Mouse (Mus musculus) T-helper 2 cell (primary cell): ENCODE results near the gene Zfp821.

Experiments used
- in situ Hi-C: fragments of 300-600 bp; cut with MboI, MseI; formaldehyde crosslinking; loops from one replicate; pipeline ENCODE4 v1.15.1; 2025; ENCODE audit warnings: high pct_unique_total_duplicates

Gene Zfp821

GRCm38 (mm10) chr8:109705320-109706075 is at the start of gene Zfp821:
TSS of gene Zfp821 (plus strand) at chr8:109705546.
- in situ Hi-C loops = no loop called here

GRCm38 (mm10) chr8:109656860-109657259 is 48.5 kb upstream of the Zfp821 start:
- in situ Hi-C loops = no loop called here

- in situ Hi-C loops = no loop called here
Measured at GRCm38 (mm10) chr8:109662328-109662727, 43.0 kb upstream of the Zfp821 start.

GRCm38 (mm10) chr8:109666616-109667015 is 38.7 kb upstream of the Zfp821 start:
- in situ Hi-C loops = no loop called here

DNA sequence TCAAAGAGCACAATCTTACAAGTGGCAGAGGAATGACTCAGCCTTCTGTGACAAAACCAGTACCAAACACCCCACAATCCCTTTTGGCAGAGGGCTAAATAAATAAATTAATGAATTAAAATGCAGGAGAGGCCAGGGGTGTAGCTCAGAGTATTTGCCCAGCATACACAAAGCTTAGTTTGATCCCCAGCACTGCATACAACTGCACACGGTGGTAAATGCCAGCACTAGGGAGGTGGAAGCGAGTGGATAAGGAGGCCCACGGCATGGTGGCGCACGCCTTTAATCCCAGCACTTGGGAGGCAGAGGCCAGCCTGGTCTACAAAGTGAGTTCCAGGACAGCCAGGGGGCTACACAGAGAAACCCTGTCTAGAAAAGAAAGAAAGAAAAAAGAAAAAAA is 32.7 kb upstream of the Zfp821 start:
- in situ Hi-C loops = no loop called here

GRCm38 (mm10) chr8:109673596-109673995 is 31.8 kb upstream of the Zfp821 start:
- in situ Hi-C loops = no loop called here

- in situ Hi-C loops = no loop called here
Measured at GRCm38 (mm10) chr8:109675896-109676643, 29.3 kb upstream of the Zfp821 start.

GRCm38 (mm10) chr8:109681535-109681934 is 23.8 kb upstream of the Zfp821 start:
- in situ Hi-C loops = no loop called here

DNA sequence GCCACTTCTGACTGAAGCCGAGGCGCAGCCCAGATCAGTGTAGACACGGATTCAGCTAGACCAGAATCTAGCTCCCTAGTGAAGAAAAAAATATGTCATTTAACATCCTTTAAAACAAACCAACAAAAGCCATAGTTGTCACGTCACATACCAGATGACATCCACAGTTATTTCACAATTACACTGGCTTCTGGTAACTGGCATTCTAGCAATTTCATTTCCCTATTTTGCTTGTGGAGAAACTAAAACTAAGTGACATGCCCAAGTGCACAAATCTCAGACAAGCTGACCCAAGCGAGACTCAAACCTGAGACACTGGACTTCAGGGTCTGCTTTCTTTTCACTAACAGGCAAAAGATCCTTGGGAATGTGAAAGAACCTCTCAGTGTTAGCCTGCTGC is 23.2 kb upstream of the Zfp821 start:
- in situ Hi-C loops = no loop called here

- in situ Hi-C loops = no loop called here
Measured at GRCm38 (mm10) chr8:109687248-109687647, 18.1 kb upstream of the Zfp821 start.

- in situ Hi-C loops = loop anchor here (5.0 kb wide), 2 partner anchors 46 to 84 kb away; partner anchors contain the start of genes Atxn1l and Dhodh
Measured at GRCm38 (mm10) chr8:109691769-109692168, 13.6 kb upstream of the Zfp821 start.

DNA sequence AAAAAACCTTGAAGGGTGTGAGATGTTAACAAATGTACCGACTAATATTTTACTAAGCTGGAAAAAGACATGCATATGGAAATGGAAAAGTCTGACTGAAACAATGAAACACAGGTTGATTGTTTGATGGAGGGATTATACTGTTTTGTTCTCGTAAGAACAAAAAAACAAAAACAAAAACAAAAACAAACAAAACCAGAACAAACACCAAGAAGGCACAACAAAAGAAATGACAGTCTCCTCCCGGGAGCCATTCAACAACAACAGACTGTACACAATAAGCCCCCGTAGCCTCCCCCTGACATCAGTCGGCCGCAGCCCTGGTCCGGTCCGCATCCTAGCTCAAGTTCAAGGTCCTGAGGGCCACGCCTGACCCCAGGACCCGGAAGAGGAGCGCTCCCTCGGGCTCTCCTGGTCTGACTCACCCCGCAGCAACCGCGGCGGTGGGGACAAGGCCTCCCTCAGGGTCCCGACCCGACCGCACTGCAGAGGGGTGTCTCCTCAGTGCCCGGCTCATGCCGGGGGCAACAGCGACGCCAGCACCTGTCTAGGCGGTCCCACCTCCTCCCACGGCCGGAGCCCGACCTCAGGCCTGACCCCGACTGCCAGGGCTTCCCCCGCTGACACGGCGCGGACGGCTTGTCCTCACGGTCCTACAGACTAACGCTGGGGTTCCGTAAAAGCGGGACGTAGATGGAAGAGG is 12.8 kb upstream of the Zfp821 start:
- in situ Hi-C loops = loop anchor here (5.0 kb wide), 2 partner anchors 45 to 85 kb away; partner anchors contain the start of genes Atxn1l and Dhodh

DNA sequence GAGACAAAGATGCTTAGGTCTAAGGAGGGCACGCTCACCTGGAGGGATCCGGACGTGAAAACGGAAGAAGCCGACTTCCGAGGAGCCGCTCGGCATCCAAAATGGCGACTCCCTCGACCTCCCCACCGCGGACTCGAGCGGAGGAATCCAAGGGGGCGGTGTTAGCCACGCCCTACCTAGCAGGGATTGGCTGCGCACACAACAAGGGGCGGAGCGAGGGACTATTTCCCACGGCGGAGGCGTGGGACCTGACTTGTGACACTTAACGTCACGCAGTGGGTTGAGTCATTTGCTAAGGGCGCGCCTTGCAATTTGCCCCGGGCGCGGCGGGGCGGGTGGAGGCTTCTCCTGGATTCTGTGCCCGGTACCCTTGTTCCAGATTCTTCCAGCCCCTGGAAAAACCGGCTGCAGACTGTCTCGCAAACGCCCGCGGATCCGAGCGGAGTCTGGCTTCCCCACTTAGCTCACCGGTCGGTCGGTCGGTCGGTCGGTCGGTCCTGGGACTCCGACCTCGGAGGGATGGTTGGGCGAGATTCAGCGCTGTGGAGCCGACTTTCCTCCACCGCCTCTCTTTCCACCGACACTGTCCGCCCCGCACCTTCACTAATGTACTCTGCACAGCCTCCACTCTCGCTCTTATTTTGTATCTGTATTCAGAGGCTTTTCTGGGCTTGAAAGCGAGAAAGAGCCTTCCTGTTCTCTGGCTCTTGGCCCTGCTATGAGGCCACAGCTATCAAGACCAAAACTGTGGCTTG is 12.0 kb upstream of the Zfp821 start, which contains the start of gene Ist1:
Gene Ist1 (minus strand): TSS at position 115 of the 755 bp plus-strand sequence.
- in situ Hi-C loops = loop anchor here (5.0 kb wide), 2 partner anchors 44 to 86 kb away; partner anchors contain the start of genes Atxn1l and Dhodh

DNA sequence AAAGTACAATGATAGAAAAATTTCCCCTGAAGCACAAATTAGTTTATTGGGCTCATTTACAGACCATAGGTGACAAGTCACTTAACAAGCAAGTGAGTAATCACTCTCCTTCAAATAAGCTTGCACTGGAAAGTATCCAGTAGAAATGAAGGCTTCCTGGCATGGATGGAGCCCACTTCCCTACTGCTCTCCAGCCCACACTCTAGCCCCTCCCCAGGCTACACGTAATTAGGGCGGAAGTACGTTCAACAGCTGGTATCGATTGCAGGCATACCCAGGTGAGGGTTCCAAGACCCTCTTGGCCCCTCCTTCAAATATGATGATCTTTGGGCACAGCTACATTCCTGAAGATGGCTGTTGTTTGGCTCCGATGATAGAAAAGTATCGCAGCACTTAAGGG is 11.2 kb upstream of the Zfp821 start:
- in situ Hi-C loops = loop anchor here (5.0 kb wide), 2 partner anchors 43 to 87 kb away; partner anchors contain the start of genes Atxn1l and Dhodh

DNA sequence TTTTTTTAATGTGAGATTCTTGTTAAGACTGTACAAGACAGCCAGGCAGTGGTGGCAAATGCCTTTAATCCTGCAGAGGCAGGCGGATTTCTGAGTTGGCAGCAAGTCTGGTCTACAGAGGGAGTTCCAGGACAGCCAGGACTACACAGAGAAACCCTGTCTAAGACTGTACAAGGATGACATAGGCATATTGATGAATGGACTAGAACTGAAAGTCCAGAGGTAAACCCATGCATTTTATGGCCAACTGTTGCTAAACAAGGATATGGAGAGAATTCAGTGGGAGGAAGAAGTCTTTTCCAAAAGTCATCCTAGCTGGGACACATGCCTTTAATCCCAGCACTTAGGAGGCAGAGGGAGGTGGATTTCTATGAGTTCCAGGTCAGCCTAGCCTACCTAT is 7.6 kb upstream of the Zfp821 start:
- in situ Hi-C loops = loop anchor here (5.0 kb wide), 1 partner anchor 85 kb away; no protein-coding TSS in a partner anchor

GRCm38 (mm10) chr8:109698477-109698876 is 6.9 kb upstream of the Zfp821 start:
- in situ Hi-C loops = loop anchor here (5.0 kb wide), 1 partner anchor 84 kb away; no protein-coding TSS in a partner anchor

- in situ Hi-C loops = no loop called here
Measured at GRCm38 (mm10) chr8:109704565-109705319, 604 bp upstream of the Zfp821 start.

GRCm38 (mm10) chr8:109706076-109706873 is 929 bp downstream of the Zfp821 start:
- in situ Hi-C loops = no loop called here

- in situ Hi-C loops = no loop called here
Measured at GRCm38 (mm10) chr8:109706874-109707237, 1.5 kb downstream of the Zfp821 start.
